Mouse (Mus musculus): ENCODE results near the gene Mmp25.

GRCm38 (mm10) chr17:23585721-23586491 lies 59.2 kb downstream of the Mmp25 start:
- TF ChIP-seq GATA1 (IDR thresholded peaks at IDR 0.05; ENCODE audit: borderline replicate concordance, low read length) (no peak), FLI1 (IDR thresholded peaks at IDR 0.05; ENCODE audit: low read length) (no peak)
